Mouse (Mus musculus) erythroblast, embryonic 14.5 days (primary cell): Measurements from ENCODE around the gene Ralgapa1.

Experiments used
- GATA1 ChIP-seq: IDR thresholded peaks from 2 replicates; pipeline ENCODE4 v1.6.1; 2012; ENCODE audit warnings: low read length, inconsistent platforms, mixed read lengths
- TAL1 ChIP-seq: IDR thresholded peaks from 3 replicates; pipeline ENCODE4 v1.6.1; 2012; ENCODE audit warnings: low read length, inconsistent platforms, mixed read lengths

- TF ChIP-seq TAL1 (no peak), GATA1 (no peak)
These were observed 210.2 kb downstream of the Ralgapa1 start for GRCm38 (mm10) chr12:55610812-55611211.
